Mouse (Mus musculus) heart, postnatal 0 days (tissue): ENCODE measurements at regions not wholly inside any gene's neighbourhood (a gene's known extent, or its start where the extent isn't known, plus 50 kb on each side); places are given as distances from the start of the nearest gene placed in this dataset.

Source experiments
- ATAC-seq: fragments of 200-750 bp; cut with Nextera tagmentation; 2 replicates; pipeline ENCODE4 v1.8.0; 2017; ENCODE audit warnings: low read depth, moderate number of reproducible peaks, moderate library complexity; ENCODE audit not compliant: insufficient read depth
- DNase-seq: peaks from one replicate; pipeline ENCODE4 v3.0.0-alpha.2; 2016; ENCODE audit warnings: low spot score
- H3K27ac ChIP-seq: fragments of 300-500 bp; sonication (generic); 2 replicates; pipeline ENCODE4 v1.5.1; 2014; ENCODE audit warnings: low read depth, mild to moderate bottlenecking
- H3K27me3 ChIP-seq: fragments of 300-500 bp; sonication (generic); 2 replicates; pipeline ENCODE4 v1.6.1; 2014; ENCODE audit warnings: low read length, mixed read lengths; ENCODE audit not compliant: control insufficient read depth, insufficient read depth
- H3K36me3 ChIP-seq: fragments of 300-500 bp; sonication (generic); replicated peaks from 2 replicates; pipeline ENCODE4 v1.6.1; 2014; ENCODE audit warnings: low read length, mixed read lengths; ENCODE audit not compliant: control insufficient read depth, insufficient read depth
- H3K4me1 ChIP-seq: fragments of 300-500 bp; sonication (generic); 2 replicates; pipeline ENCODE4 v1.6.1; 2014; ENCODE audit warnings: antibody characterized with exemption; ENCODE audit not compliant: control insufficient read depth, insufficient read depth
- H3K4me2 ChIP-seq: fragments of 300-500 bp; sonication (generic); 2 replicates; pipeline ENCODE4 v1.6.1; 2014; ENCODE audit warnings: low read depth, mild to moderate bottlenecking, low read length, moderate library complexity
- H3K4me3 ChIP-seq: fragments of 300-500 bp; sonication (generic); 2 replicates; pipeline ENCODE4 v1.5.1; 2014; ENCODE audit warnings: low read depth, low read length
- H3K9ac ChIP-seq: fragments of 300-500 bp; sonication (generic); replicated peaks from 2 replicates; pipeline ENCODE4 v1.6.1; 2014; ENCODE audit warnings: low read depth, low read length, mixed read lengths
- H3K9me3 ChIP-seq: fragments of 300-500 bp; sonication (generic); replicated peaks from 2 replicates; pipeline ENCODE4 v1.6.1; 2016; ENCODE audit warnings: low read length; ENCODE audit not compliant: control insufficient read depth
- CTCF ChIP-seq: IDR thresholded peaks from 2 replicates; pipeline ENCODE4 v1.5.1; 2016; ENCODE audit warnings: antibody characterized with exemption, control low read depth, low read depth
- EP300 ChIP-seq: IDR thresholded peaks from 2 replicates; pipeline ENCODE4 v1.6.1; 2016; ENCODE audit warnings: antibody characterized with exemption, low read depth
- WGBS: fragments of 180-500 bp; shearing (Covaris S2); extraction: QIAGEN DNeasy Blood & Tissue Kit; methylation state at CpG from one replicate; pipeline ENCODE4 v1.1.7; 2014; 5-methylcytosine and 5-hydroxymethylcytosine counted together

DNA sequence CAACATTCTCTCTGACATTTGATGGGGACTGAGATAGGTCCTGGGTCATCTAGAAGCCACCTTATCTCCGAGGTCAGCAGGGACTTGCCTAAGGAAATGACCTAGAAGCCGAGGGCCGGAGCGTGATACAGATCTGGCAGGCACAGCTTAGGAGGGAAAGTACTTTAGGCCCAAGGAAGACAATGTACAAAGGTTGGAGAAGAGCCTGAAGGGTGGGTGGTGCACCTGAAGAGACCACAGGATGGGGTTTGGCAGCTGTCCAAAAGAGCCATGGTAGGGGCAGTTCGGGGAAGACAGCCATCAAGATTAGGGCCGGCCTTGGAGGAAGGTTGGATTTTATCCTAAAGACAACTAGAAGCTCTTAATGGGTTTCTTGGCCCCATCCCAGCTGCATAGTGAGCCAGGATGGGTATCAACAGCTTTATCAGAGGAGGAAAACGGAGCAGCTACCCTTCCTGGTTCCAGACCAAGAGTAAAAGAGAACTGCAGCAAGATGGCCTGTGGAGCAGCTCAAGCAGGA, 120.8 kb upstream of the Klf3 start:
- ATAC-seq (no peak), DNase-seq (no peak)
- TF ChIP-seq EP300, result no peak
- TF ChIP-seq CTCF, result no peak
- 55% methylated on average over 7 of the region's 7 CpGs for WGBS
- H3K27me3 ChIP-seq, result no peaks in the 10 kb centered on the region
- H3K4me1 ChIP-seq, result peaks cover 4% of the 10 kb centered on the region; the same call in 1 of the 2 replicates
- no peaks in the 10 kb centered on the region for H3K36me3 ChIP-seq
- no peak overlapping the region for H3K9ac ChIP-seq
- H3K9me3 ChIP-seq, result no peaks in the 10 kb centered on the region; the same call in 1 of the 2 replicates
- H3K27ac ChIP-seq, result peak overlapping the region; percentile 31; the same call in 1 of the 2 replicates
- H3K4me3 ChIP-seq, result no peak overlapping the region
- H3K4me2 ChIP-seq, result no peak overlapping the region

- DNase-seq (no peak), ATAC-seq (no peak)
- H3K9me3 ChIP-seq, result no peaks in the 10 kb centered on the region; the same call in 1 of the 2 replicates
- H3K4me1 ChIP-seq, result peaks cover 4% of the 10 kb centered on the region; the same call in 1 of the 2 replicates
- H3K4me3 ChIP-seq, result no peak overlapping the region
- TF ChIP-seq EP300 (no peak), CTCF (no peak)
- no peak overlapping the region for H3K27ac ChIP-seq
- no peak overlapping the region for H3K9ac ChIP-seq
- no peaks in the 10 kb centered on the region for H3K36me3 ChIP-seq
- H3K4me2 ChIP-seq, result no peak overlapping the region
- WGBS, result 86% methylated on average over 4 of the region's 4 CpGs
- no peaks in the 10 kb centered on the region for H3K27me3 ChIP-seq
Measured at GRCm38 (mm10) chr5:64683419-64683818, 119.8 kb upstream of the Klf3 start.

- ATAC-seq (no peak), DNase-seq (no peak)
- Histone ChIP-seq H3K27ac (no peak overlapping the region), H3K4me2 (no peak overlapping the region), H3K9me3 (no peaks in the 10 kb centered on the region; the same call in 1 of the 2 replicates), H3K4me3 (no peak overlapping the region), H3K9ac (no peak overlapping the region), H3K4me1 (peaks cover 4% of the 10 kb centered on the region; the same call in 1 of the 2 replicates), H3K27me3 (no peaks in the 10 kb centered on the region), H3K36me3 (no peaks in the 10 kb centered on the region)
- WGBS, result 66% methylated on average over 5 of the region's 5 CpGs
- TF ChIP-seq CTCF, result no peak
- TF ChIP-seq EP300, result no peak
Measured at GRCm38 (mm10) chr5:64684275-64684674, 118.9 kb upstream of the Klf3 start.

DNA sequence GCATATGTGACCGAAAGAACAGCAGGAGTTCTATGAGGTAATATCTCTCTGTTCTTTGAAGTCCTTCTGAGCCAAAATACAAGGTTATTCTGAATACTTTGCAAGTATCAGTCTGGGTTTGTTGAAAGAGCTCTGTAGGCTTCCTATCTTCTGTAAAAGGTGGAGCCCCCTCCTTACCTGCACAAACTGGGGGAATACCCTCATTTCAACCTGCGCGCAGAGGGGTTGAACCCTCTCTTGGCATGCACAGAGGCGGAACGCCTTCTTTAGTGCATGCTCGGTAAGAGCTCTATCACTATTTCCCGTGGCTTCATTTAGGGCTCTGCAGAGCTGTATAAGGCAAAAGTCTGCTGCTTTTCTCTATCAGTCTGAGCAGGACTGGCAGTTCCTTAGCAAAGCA, 113.0 kb upstream of the Klf3 start:
- H3K9ac ChIP-seq, result no peak overlapping the region
- H3K4me2 ChIP-seq, result no peak overlapping the region
- H3K27me3 ChIP-seq, result no peaks in the 10 kb centered on the region
- ATAC-seq (no peak), DNase-seq (no peak)
- no peak overlapping the region for H3K27ac ChIP-seq
- H3K9me3 ChIP-seq, result no peaks in the 10 kb centered on the region; the same call in 1 of the 2 replicates
- no peaks in the 10 kb centered on the region for H3K4me1 ChIP-seq
- TF ChIP-seq EP300 (no peak), CTCF (no peak)
- no peaks in the 10 kb centered on the region for H3K36me3 ChIP-seq
- no peak overlapping the region for H3K4me3 ChIP-seq
- 82% methylated on average over 7 of the region's 7 CpGs for WGBS

GRCm38 (mm10) chr5:64691406-64692100, 111.6 kb upstream of the Klf3 start:
- no peak overlapping the region for H3K27ac ChIP-seq
- DNase-seq (no peak), ATAC-seq (no peak)
- no peak overlapping the region for H3K4me2 ChIP-seq
- 88% methylated on average over 8 of the region's 8 CpGs for WGBS
- H3K36me3 ChIP-seq, result no peaks in the 10 kb centered on the region
- H3K4me3 ChIP-seq, result no peak overlapping the region
- TF ChIP-seq EP300 (no peak), CTCF (no peak)
- no peaks in the 10 kb centered on the region; the same call in 1 of the 2 replicates for H3K9me3 ChIP-seq
- H3K27me3 ChIP-seq, result no peaks in the 10 kb centered on the region
- H3K9ac ChIP-seq, result no peak overlapping the region
- no peaks in the 10 kb centered on the region for H3K4me1 ChIP-seq
